Mouse (Mus musculus) retina, postnatal 7 days (tissue): ENCODE measurements at regions not wholly inside any gene's neighbourhood (a gene's known extent, or its start where the extent isn't known, plus 50 kb on each side); places are given as distances from the start of the nearest gene placed in this dataset.

Experiments used
- DNase-seq: peaks from one replicate; pipeline ENCODE4 v3.0.0-alpha.2; 2012; ENCODE audit warnings: low read depth, low spot score

- DNase-seq = no peak
Measured at GRCm38 (mm10) chr15:61160666-61161065, 237.9 kb upstream of the A1bg start.

- DNase-seq = no peak
Measured at GRCm38 (mm10) chr15:61159552-61159951, 236.7 kb upstream of the A1bg start.

DNA sequence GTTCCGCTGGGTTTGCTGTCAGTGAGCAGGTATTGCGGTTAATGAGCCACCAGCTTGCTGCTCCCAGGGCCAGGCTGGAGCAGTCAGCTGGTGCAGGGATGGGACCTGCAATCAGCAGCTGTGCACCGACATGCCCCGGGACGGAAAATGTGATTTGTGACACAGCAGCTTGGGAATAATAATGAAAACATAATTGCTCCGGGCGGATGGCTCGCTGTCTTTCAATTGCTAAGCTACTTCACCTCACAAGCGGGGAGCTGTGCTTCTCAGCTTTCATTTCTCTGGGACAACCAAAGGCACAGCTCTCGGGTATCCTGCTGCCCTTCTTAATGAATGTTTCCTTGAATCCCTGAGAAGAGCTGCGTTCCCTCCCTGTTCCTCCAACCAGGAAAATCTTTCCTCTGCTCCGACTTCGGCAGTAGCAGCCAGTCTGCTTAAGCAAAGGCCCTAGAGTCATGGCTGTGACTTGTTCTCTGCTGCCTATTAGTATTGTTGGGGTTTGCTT is 235.3 kb upstream of the A1bg start:
- no peak for DNase-seq

DNA sequence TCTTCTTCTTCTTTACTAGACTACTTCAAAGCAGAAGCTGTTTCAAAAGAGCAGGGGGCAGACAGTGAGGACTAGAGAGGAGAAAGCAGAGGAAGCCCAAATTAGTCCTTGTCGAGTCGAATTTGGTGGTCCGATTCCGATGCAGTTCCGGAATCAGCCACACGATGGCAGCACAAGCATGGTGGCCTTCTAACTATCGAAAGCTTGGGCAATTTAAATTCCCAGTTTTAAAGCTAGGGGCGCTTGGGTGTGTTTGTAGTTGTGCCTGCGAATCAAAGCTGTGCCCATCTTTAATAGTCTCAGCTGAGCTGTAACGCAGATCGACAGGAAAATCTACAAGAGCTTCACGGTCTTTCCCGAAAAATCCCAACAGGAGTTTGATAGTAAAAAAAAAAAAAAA is 234.7 kb upstream of the A1bg start:
- DNase-seq = peak; percentile 73

- no peak for DNase-seq
Measured at GRCm38 (mm10) chr15:61155530-61155929, 232.7 kb upstream of the A1bg start.

DNA sequence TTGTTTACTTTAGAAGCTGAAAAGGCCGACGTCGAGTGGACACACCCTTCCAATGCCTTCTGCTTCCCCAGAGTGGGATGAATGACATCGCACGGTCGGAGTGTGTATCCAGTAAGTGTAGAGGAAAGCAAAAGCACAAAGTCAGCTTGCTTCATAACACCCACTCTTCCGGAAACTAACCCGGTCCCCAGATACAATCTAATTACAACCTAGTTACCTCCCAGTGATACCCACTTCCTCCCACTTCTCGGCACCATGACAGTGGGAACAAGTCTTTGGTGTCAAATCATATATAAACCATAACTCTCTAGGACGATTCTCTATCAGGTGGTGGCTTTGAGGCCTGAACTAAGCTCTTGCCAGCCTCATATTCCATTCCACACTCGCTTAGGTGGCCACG is 231.4 kb upstream of the A1bg start:
- DNase-seq = no peak

GRCm38 (mm10) chr15:61142851-61143250 is 220.0 kb upstream of the A1bg start:
- no peak for DNase-seq

GRCm38 (mm10) chr15:61139151-61139550 is 216.3 kb upstream of the A1bg start:
- DNase-seq = no peak

- DNase-seq = no peak
Measured at GRCm38 (mm10) chr15:61136781-61137180, 214.0 kb upstream of the A1bg start.

- no peak for DNase-seq
Measured at GRCm38 (mm10) chr15:61133316-61133715, 210.5 kb upstream of the A1bg start.

- DNase-seq = no peak
Measured at GRCm38 (mm10) chr15:61127971-61128370, 205.2 kb upstream of the A1bg start.

DNA sequence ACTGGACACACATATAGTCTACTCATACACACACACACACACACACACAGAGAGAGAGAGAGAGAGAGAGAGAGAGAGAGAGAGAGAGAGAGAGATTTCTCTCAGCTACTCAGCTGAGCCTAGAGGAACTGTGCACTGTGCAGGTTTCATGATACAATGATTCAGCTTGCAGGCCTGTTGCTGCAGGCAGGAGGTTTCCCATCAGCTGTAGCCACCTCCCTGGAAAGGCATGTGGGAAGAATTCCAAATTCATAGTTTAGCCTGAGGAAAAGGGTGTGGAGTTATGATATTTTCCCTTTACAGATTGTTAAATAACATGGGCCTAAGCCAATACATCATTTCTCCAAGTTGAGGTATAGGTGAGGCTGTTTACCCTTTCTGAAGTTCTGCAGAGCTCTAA is 204.3 kb upstream of the A1bg start:
- no peak for DNase-seq

DNA sequence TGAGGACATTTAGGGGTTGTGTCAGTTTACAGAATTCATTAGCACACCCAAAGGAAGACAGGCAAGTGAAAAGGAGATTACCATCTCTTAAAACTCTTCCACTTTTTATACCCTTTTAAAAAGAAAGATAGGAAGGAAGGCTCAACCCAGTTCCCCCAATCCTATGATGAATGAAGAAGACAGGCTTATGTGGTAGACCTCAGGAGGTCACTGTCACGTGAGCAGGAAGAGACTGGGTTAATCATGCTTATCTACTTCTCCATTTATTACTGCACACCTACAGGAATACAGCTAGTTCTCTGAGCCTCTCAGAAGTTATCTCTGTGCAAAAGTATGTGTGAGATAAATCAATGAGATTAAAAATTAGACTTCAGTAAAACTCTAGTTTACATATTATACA is 194.1 kb upstream of the A1bg start:
- DNase-seq = no peak

GRCm38 (mm10) chr15:61109429-61110128 is 186.8 kb upstream of the A1bg start:
- DNase-seq = no peak

DNA sequence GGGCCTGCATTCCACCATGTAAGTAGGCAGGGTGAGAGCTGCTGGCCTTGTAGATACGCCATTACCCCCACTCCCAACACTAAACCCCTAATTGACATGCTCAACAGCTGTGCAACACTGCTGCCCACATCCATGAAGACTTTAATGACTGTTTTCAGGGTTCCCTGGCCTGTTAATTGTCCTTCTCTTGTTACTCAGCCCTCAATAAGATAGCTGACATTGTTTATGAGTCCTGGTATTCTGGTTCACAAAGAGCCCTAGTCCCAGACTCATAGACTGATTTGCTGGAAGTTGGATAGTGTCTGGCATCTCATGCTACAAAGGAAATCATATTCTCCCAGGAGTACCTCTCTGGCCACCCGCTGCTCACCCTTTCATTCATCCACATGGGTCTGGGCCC is 186.1 kb upstream of the A1bg start:
- DNase-seq = no peak

- peak; percentile 60 for DNase-seq
Measured at GRCm38 (mm10) chr15:61102421-61103412, 179.9 kb upstream of the A1bg start.

GRCm38 (mm10) chr15:61100807-61101206 is 178.0 kb upstream of the A1bg start:
- no peak for DNase-seq

DNA sequence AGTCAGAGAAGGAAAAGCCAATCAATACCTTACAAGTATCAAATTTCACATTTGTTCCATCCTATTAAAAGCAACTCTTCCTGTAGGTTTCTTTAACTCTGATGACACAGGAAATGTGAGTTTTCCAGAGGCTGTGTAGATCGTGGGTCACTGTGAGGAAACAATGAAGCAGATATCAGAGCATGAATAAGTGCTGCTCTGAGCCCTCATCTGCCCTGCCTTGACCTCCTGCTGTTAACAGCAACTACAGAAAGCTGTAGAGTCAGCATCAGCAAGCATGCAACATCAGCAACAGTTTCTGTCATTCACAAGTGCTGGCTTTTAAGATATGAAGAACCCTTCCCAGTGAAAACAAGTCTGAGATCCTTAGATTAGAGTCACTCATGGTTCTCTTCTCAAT is 176.2 kb upstream of the A1bg start:
- DNase-seq = no peak

GRCm38 (mm10) chr15:61098519-61098918 is 175.7 kb upstream of the A1bg start:
- no peak for DNase-seq

- DNase-seq = peak; percentile 14
Measured at GRCm38 (mm10) chr15:61096021-61096781, 173.4 kb upstream of the A1bg start.

GRCm38 (mm10) chr15:61055017-61055609 is 132.3 kb upstream of the A1bg start:
- no peak for DNase-seq
